Mouse (Mus musculus) A20 (cell line): ENCODE data around the gene Myocos.

Source experiments
- DNase-seq: peaks from one replicate; pipeline ENCODE4 v3.0.0-alpha.2; 2011; ENCODE audit warnings: low read depth, low spot score

The Myocos gene

GRCm38 (mm10) chr1:162615511-162615910 is 42.5 kb downstream of the Myocos start:
- peak; percentile 20 for DNase-seq

- no peak for DNase-seq
Observed at GRCm38 (mm10) chr1:162611191-162611590, 46.8 kb downstream of the Myocos start.

GRCm38 (mm10) chr1:162609633-162610250 is 48.3 kb downstream of the Myocos start:
- DNase-seq: no peak

- no peak for DNase-seq
Observed at GRCm38 (mm10) chr1:162608127-162608526, 49.9 kb downstream of the Myocos start.

- no peak for DNase-seq
Observed at GRCm38 (mm10) chr1:162601288-162601687, 56.7 kb downstream of the Myocos start.

- no peak for DNase-seq
Observed at GRCm38 (mm10) chr1:162599617-162600016, 58.4 kb downstream of the Myocos start.

- no peak for DNase-seq
Observed at GRCm38 (mm10) chr1:162597379-162598102, 60.5 kb downstream of the Myocos start.
